Mouse (Mus musculus) midbrain, embryonic 14.5 days (tissue): ENCODE results near the gene Dirc2. TPM values are rescaled to one million over a fixed set of nuclear protein-coding genes. Genes with fewer than 3 reads are reported as not detected.
A peak's percentile ranks its signal among the peaks of the same experiment; 100 is the strongest.

Experiments
- ATAC-seq: fragments of 200-750 bp; cut with Nextera tagmentation; 2 replicates; pipeline ENCODE4 v1.8.0; 2017; ENCODE audit warnings: moderate number of reproducible peaks, moderate library complexity; ENCODE audit not compliant: low FRiP score, low TSS enrichment
- DNase-seq: peaks from one replicate; pipeline ENCODE4 v3.0.0-alpha.2; 2015
- H3K27ac ChIP-seq: fragments of 300-500 bp; sonication (generic); replicated peaks from 2 replicates; pipeline ENCODE4 v1.5.1; 2014; ENCODE audit warnings: mild to moderate bottlenecking, low read depth, low read length, moderate library complexity
- H3K27me3 ChIP-seq: fragments of 300-500 bp; sonication (generic); 2 replicates; pipeline ENCODE4 v1.6.1; 2014; ENCODE audit warnings: low read length, control low read depth, mixed read lengths; ENCODE audit not compliant: control insufficient read depth, insufficient read depth
- H3K36me3 ChIP-seq: fragments of 300-500 bp; sonication (generic); 2 replicates; pipeline ENCODE4 v1.6.1; 2014; ENCODE audit warnings: low read length, control low read depth; ENCODE audit not compliant: control insufficient read depth, insufficient read depth
- H3K4me1 ChIP-seq: fragments of 300-500 bp; sonication (generic); 2 replicates; pipeline ENCODE4 v1.6.1; 2014; ENCODE audit warnings: mild to moderate bottlenecking, antibody characterized with exemption, low read length, control low read depth; ENCODE audit not compliant: control insufficient read depth, insufficient read depth
- H3K4me2 ChIP-seq: fragments of 300-500 bp; sonication (generic); 2 replicates; pipeline ENCODE4 v1.6.1; 2014; ENCODE audit warnings: mild to moderate bottlenecking, low read length, moderate library complexity
- H3K4me3 ChIP-seq: fragments of 300-500 bp; sonication (generic); replicated peaks from 2 replicates; pipeline ENCODE4 v1.5.1; 2014; ENCODE audit warnings: low read depth, low read length
- H3K9ac ChIP-seq: fragments of 300-500 bp; sonication (generic); replicated peaks from 2 replicates; pipeline ENCODE4 v1.6.1; 2014; ENCODE audit warnings: mild to moderate bottlenecking, low read length, moderate library complexity
- H3K9me3 ChIP-seq: fragments of 300-500 bp; sonication (generic); 2 replicates; pipeline ENCODE4 v1.6.1; 2016; ENCODE audit warnings: low read length, control low read depth, mixed read lengths; ENCODE audit not compliant: control insufficient read depth
- WGBS: fragments of 180-500 bp; shearing (Covaris S2); extraction: QIAGEN DNeasy Blood & Tissue Kit; methylation state at CpG from one replicate; pipeline ENCODE4 v1.1.7; 2014; 5-methylcytosine and 5-hydroxymethylcytosine counted together
- polyA plus RNA-seq: library from polyadenylated mRNA; unstranded; fragments of >200 nt; fragmentation: Nextera tagmentation; extraction: Ambion mirVana; gene quantifications from 2 replicates; pipeline ENCODE4 v1.2.1, GENCODE M21; 2014

Dirc2 gene
- polyA plus RNA-seq, 1 experiment from 2014 or later, result 44.5 TPM

- Histone ChIP-seq H3K27ac (no peak overlapping the region), H3K9ac (no peak overlapping the region), H3K4me2 (no peak overlapping the region), H3K36me3 (peaks cover 11% of the 10 kb centered on the region; the same call in 1 of the 2 replicates), H3K27me3 (no peaks in the 10 kb centered on the region), H3K4me1 (no peaks in the 10 kb centered on the region; the same call in 1 of the 2 replicates), H3K9me3 (no peaks in the 10 kb centered on the region), H3K4me3 (no peak overlapping the region)
- 70% methylated on average over 6 of the region's 6 CpGs for WGBS
- ATAC-seq, result no peak
- no peak for DNase-seq
Measured at GRCm38 (mm10) chr16:35791962-35792521, 22.9 kb upstream of the Dirc2 start.

- ATAC-seq (no peak), DNase-seq (no peak)
- no peaks in the 10 kb centered on the region; the same call in 1 of the 2 replicates for H3K4me1 ChIP-seq
- WGBS, result 91% methylated on average over 6 of the region's 6 CpGs
- H3K36me3 ChIP-seq, result peaks cover 11% of the 10 kb centered on the region; the same call in 1 of the 2 replicates
- H3K4me2 ChIP-seq, result no peak overlapping the region
- H3K27me3 ChIP-seq, result no peaks in the 10 kb centered on the region
- no peak overlapping the region for H3K9ac ChIP-seq
- H3K27ac ChIP-seq, result no peak overlapping the region
- no peak overlapping the region for H3K4me3 ChIP-seq
- no peaks in the 10 kb centered on the region for H3K9me3 ChIP-seq
Measured at GRCm38 (mm10) chr16:35788330-35788729, 19.2 kb upstream of the Dirc2 start.

GRCm38 (mm10) chr16:35787568-35788189 lies 18.5 kb upstream of the Dirc2 start:
- Histone ChIP-seq H3K27ac (no peak overlapping the region), H3K4me2 (no peak overlapping the region), H3K4me1 (no peaks in the 10 kb centered on the region; the same call in 1 of the 2 replicates), H3K27me3 (no peaks in the 10 kb centered on the region), H3K4me3 (no peak overlapping the region), H3K9me3 (no peaks in the 10 kb centered on the region), H3K36me3 (peaks cover 11% of the 10 kb centered on the region; the same call in 1 of the 2 replicates), H3K9ac (no peak overlapping the region)
- 51% methylated on average over 8 of the region's 8 CpGs for WGBS
- peak; percentile 33 for DNase-seq
- no peak for ATAC-seq

- Histone ChIP-seq H3K9ac (no peak overlapping the region), H3K4me3 (no peak overlapping the region), H3K36me3 (peaks cover 11% of the 10 kb centered on the region; the same call in 1 of the 2 replicates), H3K4me1 (no peaks in the 10 kb centered on the region; the same call in 1 of the 2 replicates), H3K27me3 (no peaks in the 10 kb centered on the region), H3K4me2 (no peak overlapping the region), H3K27ac (no peak overlapping the region), H3K9me3 (no peaks in the 10 kb centered on the region)
- WGBS, result 85% methylated on average over 6 of the region's 6 CpGs
- ATAC-seq (no peak), DNase-seq (peak; percentile 11)
Measured at GRCm38 (mm10) chr16:35787163-35787562, 18.0 kb upstream of the Dirc2 start.

- H3K27me3 ChIP-seq, result no peaks in the 10 kb centered on the region
- H3K4me1 ChIP-seq, result no peaks in the 10 kb centered on the region; the same call in 1 of the 2 replicates
- H3K9ac ChIP-seq, result no peak overlapping the region
- WGBS, result 91% methylated on average over 7 of the region's 7 CpGs
- no peak overlapping the region for H3K4me3 ChIP-seq
- no peak overlapping the region for H3K4me2 ChIP-seq
- no peak for ATAC-seq
- DNase-seq, result no peak
- H3K27ac ChIP-seq, result no peak overlapping the region
- H3K36me3 ChIP-seq, result 0 out of 2 replicates have a peak, but pooled peaks cover 2% of the 10 kb centered on the region
- no peaks in the 10 kb centered on the region for H3K9me3 ChIP-seq
Measured at GRCm38 (mm10) chr16:35784134-35784725, 15.1 kb upstream of the Dirc2 start.

- no peak for DNase-seq
- ATAC-seq, result no peak
- no peaks in the 10 kb centered on the region for H3K9me3 ChIP-seq
- H3K4me3 ChIP-seq, result no peak overlapping the region
- no peaks in the 10 kb centered on the region for H3K36me3 ChIP-seq
- WGBS, result 89% methylated on average over 3 of the region's 3 CpGs
- H3K27me3 ChIP-seq, result no peaks in the 10 kb centered on the region
- no peak overlapping the region for H3K27ac ChIP-seq
- no peaks in the 10 kb centered on the region; the same call in 1 of the 2 replicates for H3K4me1 ChIP-seq
- H3K4me2 ChIP-seq, result no peak overlapping the region
- H3K9ac ChIP-seq, result no peak overlapping the region
Measured at GRCm38 (mm10) chr16:35783207-35783573, 14.0 kb upstream of the Dirc2 start.

- Histone ChIP-seq H3K27ac (no peak overlapping the region), H3K4me2 (no peak overlapping the region), H3K4me3 (no peak overlapping the region), H3K9ac (no peak overlapping the region), H3K9me3 (no peaks in the 10 kb centered on the region), H3K4me1 (no peaks in the 10 kb centered on the region; the same call in 1 of the 2 replicates), H3K27me3 (no peaks in the 10 kb centered on the region), H3K36me3 (no peaks in the 10 kb centered on the region)
- 92% methylated on average over 13 of the region's 13 CpGs for WGBS
- ATAC-seq (no peak), DNase-seq (no peak)
Measured at GRCm38 (mm10) chr16:35782451-35783206, 13.5 kb upstream of the Dirc2 start.

- H3K9ac ChIP-seq, result no peak overlapping the region
- DNase-seq (no peak), ATAC-seq (no peak)
- 89% methylated on average over 5 of the region's 5 CpGs for WGBS
- no peak overlapping the region for H3K4me2 ChIP-seq
- H3K9me3 ChIP-seq, result no peaks in the 10 kb centered on the region
- H3K4me3 ChIP-seq, result no peak overlapping the region
- no peak overlapping the region for H3K27ac ChIP-seq
- no peaks in the 10 kb centered on the region for H3K4me1 ChIP-seq
- H3K36me3 ChIP-seq, result no peaks in the 10 kb centered on the region
- no peaks in the 10 kb centered on the region for H3K27me3 ChIP-seq
Measured at GRCm38 (mm10) chr16:35781651-35782050, 12.5 kb upstream of the Dirc2 start.
